Mouse (Mus musculus) WW6 (cell line): Measurements from ENCODE around the gene Strada.
A peak's percentile ranks its signal among the peaks of the same experiment; 100 is the strongest.

Experiments used
- DNase-seq: peaks from one replicate; pipeline ENCODE4 v3.0.0-alpha.2; 2013; ENCODE audit warnings: low read depth, low spot score

Gene Strada

DNA sequence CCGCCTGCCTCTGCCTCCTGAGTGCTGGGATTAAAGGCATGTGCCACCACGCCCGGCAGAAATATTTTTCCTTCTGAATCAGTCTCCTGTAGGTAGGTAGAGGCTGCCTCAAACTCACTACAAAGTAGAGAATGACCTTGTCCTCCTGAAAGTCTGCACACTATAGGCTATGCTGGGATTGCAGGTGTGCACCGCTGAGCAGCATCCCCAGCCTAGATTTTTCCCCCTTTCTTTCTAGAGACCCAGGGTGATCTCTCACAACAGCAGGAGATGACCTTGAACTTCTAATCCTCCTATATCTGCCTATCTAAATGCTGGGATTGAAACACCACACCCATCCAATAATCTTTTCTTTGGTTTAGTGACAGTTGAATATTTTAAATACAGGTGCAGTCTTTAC, 14.6 kb downstream of the Strada start:
- DNase-seq = peak; percentile 26

DNA sequence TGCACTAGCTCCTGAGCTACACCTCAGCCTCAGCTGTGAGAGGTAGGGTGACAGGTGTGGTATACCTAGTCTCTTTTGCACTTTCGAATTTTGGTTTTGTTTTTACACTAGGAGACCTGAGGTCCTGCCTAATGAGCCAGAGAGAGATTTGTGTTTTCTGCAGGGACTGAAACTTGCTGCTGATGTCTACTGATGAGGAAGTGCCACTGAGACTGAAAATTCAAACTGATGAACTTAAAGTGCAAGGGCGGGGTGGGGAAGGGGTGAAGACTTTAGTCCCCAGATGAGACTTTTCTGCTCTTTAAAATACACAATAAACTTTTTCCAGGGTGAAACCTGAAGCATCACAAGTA, 21.5 kb downstream of the Strada start:
- no peak for DNase-seq

DNA sequence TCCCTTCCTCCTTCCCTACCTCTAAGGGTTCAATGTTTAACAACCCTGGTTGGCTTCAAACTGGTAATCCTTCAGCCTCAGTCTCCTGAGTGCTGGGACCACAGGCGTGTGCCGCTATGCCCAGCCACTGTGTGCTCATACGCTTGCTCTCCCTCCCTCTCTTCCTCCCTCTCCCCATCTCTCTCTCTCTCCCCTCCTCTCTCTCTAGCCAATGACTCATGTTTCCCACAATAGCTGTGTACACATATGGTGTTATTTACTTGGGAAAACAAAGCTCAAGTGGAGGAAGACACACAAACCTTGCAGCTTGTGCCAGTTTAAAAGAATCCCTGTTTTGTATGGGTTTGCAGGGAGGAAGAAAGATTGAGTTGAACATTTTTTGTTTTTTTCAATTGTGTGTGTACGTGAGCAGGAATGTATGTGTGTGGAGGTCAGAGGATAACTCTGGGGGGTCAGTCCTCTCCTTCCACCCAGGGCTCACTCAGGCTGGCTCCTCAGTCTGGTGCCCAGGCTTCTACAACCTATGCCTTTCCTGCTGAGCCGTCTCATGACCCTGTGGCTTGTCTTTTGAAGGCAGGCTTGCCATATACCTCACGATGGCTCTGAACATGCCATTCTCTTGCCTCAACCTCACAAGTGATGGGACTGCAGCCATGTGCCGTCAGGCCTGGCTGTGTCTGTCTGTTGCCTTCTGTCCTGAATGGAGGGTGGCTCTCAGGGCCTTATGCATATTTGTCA, 22.1 kb downstream of the Strada start:
- DNase-seq = no peak

DNA sequence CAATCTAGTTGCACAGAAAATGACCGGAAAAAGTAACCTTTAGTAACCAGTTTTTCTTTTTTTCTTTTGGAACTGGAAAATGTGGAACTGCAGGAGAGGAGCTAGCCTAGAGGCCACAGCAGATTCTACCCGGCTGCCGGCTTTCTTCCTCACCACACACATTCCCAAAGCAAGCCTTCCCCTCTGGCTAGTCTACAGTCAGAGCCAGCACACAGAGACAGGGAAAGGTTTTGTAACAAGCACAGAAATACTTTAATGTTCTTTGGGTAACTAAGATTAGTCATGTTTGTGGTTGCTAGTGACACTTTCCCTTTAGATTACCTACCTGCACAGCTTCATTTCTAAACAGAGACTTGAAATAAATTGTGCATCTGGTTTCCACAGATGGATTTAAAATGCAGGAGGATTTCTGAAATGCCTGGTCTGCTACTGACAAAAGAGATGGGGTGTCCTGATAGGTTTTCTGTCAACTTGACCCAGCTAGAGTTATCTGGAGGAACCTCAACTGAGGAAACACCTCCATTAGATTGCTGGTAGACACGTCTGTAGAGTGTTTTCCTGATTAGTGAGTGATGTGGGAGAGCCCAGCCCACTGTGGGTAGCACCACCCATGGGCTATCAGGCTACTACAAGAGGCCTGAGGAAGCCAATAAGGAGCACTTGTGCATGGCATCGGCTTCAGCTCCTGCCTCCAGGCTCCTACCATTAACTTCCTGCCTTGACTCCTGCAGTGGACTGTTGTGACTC, 23.8 kb downstream of the Strada start:
- DNase-seq = no peak

DNA sequence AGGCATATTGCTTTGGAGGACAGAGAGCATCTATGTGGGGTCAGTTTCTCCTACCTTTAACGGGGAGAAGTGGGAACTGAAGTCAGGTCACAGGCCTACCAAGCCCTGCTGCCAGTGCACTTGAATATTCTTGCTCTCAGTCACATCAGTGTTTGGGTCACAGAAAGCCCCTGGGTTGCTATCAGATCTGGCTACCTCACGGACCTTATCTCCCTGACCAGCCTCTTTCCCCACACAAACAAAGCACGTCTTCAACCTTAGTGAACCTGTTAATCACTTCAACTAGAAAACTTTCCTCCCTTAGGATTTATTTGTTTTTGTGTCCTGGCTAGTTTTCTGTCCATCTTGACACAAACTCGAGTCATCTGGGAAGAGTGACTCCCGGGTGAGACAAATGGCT, 25.6 kb downstream of the Strada start:
- no peak for DNase-seq

DNA sequence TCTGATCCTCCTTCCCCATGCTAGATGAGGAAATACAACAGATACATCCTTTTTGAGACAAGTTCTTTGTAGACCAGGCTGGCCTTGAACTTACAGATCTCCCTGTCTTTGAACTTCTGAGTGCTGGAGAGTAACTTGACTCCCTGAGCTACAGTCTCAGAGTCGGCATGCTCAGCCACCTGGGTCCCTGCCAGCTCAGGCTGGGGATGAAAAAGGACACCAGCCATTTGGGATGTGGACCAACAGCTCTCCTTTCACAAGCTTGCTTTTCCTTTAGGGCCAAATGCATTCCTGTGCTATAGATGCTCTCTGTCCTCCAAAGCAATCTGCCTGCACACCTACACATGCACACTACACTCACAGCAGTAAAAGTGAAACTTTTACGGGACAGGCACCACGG, 26.9 kb downstream of the Strada start:
- DNase-seq = no peak

DNA sequence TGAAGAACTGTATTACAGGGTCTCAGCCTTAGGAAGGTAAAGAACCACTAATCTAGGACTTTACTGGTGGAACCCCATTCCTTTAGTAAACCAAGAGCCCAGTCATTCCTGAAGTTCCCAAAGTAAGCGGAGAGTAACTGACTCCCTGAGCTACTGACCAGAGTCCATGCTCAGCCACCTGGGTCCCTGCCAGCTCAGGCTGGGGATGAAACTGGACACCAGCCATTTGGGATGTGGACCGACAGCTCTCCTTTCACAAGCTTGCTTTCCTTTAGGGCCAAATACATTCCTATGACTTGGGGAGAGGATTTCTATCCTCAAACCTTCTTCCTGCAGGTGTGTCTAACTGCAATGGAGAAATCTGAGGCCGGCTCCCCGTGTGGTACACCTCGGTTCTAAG, 27.6 kb downstream of the Strada start:
- no peak for DNase-seq

DNA sequence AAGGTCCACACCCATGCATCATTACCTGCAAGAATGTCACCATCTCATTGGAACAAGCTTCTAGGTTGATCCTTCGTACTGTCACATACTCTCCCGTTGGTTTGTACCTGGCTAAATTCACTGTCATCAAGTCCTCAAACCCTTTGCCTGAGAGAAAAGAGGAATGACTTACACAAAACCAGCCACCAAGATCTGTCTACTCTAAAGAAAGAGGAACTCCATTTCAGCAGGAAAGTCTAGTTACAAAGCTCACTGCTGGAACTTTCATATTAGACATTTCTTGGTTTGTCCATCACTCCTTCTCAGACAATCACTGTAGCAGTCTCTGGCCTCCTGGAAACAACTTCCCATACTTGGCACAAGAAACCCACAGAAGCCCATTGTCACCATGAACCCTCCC, 28.7 kb downstream of the Strada start:
- no peak for DNase-seq

DNA sequence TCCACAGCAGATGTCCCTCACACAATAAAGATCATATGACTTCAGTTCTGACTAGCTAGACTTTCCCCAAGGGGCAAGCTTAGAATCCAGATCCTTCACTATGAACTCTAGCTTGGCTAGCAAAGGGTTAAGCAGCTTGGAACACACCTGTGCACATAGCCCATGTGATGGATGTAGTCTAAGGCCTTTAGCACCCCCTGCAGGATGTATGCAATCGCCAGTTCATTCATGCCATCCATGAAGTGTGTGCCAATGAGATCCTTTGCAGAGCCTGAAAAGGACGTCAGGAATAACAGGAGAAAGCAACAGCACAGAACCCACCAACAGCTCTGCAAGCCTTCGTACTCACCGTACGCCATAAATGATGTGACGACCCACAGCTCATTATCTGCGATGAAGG, 31.2 kb downstream of the Strada start:
- no peak for DNase-seq

DNA sequence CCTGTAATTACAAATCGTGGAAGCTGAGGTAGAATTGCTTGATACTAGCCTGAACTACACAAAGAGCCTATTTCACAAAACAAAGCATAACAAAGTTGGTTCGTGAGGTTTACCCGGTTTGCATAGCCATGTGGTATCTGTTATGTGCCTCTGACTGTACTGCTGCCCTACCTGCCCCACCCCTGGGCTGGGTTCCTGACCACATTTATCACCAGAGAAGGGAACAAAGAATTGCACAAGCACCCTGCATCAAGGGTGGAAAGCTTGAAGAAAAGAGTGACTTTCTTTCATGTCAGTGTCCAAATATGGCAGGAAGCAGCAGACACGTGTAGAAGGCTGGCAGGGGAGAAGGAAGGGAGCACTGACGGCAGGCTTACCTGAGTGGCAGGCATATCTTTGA, 34.5 kb downstream of the Strada start:
- no peak for DNase-seq

DNA sequence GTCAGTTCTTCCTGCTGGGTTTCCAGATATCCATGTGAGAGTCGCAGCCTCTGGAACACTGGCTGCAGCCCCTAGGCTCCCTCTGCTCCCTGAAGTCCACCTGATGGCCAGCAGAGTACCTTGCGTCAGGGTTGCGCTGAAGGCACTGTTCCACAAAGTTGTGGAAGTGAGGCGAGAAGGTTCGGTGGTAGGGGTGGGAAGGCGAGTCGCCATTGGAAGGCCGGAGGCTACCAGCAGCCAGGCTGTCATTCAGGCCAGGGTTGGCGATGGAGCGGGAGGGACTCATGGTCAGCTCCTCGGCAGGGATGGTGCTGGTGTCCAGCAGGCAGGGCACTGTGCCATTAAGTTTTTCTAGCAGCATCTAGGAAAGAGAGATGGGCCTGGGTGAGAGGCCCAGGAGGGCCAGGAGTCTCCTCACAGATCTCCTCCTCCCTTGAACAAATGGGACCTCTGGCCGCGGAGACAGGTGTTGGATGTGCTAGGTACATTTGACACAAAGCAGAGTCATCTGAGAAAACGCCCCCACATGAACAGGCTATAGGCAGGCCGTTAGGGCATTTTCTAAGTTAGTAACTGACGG, 37.3 kb downstream of the Strada start:
- DNase-seq = no peak

DNA sequence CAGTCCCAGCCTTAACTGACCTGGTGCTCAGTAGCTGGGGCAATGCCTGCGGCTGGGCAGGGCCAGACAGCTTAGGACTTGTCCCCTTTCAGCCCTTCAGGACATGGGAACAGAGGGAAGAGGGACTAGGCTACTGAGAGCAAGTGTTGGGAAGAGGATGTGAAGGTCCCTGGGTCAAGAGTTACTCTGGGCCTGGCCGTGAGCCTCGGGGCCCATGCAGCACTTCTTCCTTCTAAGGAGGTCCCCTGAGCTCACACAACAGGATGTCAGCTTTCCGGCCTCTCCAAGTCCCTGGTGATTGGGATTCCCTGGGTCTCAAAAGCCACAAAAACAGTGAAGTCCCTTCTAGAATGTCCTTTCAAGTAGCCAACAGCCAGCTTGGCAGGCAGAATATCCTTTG, 38.4 kb downstream of the Strada start:
- no peak for DNase-seq

DNA sequence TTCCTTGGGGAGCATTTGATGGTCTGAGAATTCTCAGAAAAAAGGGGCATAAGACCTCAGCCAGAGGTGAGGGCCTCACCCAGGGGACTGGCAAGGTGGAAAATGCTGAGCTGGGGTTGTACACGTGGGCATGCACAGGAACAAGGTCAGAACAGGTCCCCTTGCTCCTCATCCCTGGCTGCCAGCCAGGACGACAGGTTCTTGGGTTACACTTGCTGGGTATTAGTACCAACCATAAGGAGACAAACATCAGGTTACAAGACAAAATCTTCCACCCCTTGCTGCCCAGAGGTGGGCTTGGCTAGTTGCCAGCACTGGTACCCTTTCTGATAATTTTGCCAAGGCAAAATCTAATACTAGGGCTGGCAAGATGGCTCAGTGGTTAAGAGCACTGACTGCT, 39.7 kb downstream of the Strada start:
- no peak for DNase-seq

DNA sequence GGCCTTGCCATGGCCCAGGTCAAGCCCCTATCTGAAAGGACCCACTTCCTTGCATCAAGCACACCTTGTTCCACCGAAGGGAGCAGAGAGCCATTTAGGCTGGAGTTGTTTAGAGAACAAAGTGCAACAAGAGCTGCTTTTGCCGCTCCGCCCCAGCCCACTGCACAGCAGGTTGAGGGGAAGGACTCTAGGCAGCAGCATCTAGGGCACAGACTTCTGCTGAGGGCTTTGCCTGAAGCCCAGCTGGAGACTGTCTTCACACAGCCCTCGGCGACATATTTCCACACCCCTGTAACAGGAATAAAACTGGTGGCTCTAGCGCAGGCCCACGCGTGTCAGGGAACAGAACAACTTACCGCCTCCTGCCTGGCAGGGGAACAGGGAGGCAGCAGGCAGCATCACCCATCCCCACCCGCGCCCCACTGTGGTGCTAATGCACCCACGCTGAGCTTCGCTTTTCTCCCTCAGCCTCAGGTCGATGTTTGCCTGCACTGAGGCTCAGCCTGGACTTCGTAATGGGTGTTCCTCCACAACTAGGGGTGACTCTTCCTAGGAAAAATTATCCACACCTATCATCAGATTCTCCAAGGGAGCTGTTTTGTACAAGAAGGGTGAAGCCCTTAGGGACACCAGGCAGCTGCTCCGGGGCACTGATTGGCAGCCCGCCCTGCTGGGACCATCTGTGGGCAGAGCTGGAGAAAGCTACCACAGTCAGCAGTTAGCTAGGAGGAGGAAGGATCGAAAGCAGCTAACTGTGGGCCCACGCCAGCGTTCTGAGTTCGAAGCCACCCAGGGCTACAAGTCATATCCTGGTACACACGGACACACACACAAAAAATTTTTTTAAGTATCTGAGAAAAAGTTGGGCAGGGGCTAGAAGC, 40.9 kb downstream of the Strada start, which contains the start of the genes Gm10840 and Limd2:
Gene Gm10840, plus strand, starts transcription at position 10 of the 881 bp plus-strand sequence.
Gene Limd2, minus strand, starts transcription at position 20 of the 881 bp plus-strand sequence.
- no peak for DNase-seq

DNA sequence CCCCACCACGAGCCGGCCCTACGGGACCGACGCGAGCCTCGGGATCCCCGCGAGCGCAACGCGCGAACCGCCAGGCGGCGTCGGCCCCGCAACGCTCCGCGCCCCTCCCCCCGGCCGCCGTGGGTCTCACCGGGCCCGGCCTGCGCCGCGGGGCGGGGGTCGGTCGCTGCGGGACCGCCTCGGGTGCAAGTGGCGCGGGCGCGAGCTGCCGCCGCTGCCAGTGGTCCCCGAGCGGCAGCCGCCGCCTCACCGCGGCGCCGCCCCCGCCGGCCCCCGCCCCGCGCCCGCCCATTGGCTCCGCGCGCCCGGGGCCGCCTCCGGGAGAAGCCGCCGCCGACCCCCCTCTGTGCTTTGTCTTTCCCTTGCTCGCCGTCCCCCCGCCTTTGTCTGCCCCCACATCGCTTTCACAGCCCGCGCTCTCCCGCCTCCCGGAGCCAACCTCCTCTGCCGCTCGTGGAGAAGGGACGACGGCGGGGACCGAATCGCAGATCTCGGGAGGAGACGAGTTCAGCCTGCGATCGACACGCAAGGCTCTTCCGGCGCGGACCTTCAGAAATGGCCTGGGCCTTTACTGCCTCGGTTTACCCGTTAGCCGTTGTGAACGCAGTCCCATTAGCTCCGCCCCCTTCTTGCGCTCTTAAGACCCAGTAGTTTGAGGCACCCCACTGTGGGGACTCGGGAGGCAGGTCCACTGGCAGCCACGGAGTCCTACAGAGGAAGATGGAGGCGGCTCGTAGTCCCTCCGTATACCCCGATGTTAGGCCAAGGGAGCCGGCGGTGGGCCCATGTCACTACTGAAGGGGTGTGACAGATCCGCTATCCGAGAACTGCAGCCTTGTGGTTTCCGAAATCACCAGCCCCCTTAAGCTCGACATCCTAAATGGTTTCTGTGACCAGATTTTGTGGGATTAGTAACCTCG, 41.8 kb downstream of the Strada start:
- DNase-seq = peak; percentile 38

DNA sequence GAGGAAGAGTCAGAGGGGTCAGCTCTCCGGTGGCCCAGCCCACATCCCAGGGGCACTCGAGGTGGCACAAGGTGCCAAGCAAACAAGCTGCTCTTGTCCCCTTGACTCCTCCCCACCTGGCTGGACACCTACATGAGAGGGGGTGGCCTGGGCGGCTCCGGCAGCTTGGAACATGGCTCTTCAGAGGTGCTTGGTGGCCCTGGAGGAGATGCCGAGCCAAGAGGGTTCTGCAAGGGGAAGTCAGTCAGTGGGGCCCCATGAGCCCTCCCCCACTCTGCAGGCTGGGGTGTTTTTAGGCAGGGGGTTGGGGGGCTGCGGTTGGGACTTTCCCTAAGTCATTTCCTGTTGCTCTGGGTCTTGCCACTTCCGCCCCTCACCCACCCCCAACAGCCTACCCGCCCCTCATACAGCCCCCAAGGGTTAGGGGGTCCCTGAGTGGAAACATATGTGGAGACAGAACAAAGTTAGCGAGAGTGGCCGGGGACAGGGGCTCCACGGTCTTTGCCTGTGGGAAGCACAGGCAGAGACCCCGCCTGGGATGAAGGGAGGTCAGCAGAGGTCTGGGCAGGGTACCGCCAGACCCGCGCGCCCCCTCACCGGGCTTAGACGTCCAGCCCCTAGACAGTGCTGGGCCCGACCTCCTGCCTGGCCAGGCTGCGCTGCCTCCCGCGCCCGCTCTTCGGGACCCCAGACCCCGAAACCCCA, 42.6 kb downstream of the Strada start:
- no peak for DNase-seq

DNA sequence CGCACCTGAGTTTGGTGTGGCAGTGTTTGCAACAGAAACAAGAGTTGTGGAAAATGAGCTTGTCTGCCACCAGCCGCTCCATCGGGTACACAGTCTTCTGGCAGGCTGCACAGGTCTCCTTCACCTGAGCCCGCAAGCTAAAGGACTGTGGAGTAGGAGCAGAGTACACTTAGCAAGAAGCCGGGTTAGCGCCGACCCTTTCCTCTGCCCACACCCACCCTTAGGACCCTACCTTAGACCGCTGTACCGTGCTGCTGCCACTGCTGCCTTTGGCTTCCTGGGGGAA, 43.1 kb downstream of the Strada start:
- DNase-seq = no peak

DNA sequence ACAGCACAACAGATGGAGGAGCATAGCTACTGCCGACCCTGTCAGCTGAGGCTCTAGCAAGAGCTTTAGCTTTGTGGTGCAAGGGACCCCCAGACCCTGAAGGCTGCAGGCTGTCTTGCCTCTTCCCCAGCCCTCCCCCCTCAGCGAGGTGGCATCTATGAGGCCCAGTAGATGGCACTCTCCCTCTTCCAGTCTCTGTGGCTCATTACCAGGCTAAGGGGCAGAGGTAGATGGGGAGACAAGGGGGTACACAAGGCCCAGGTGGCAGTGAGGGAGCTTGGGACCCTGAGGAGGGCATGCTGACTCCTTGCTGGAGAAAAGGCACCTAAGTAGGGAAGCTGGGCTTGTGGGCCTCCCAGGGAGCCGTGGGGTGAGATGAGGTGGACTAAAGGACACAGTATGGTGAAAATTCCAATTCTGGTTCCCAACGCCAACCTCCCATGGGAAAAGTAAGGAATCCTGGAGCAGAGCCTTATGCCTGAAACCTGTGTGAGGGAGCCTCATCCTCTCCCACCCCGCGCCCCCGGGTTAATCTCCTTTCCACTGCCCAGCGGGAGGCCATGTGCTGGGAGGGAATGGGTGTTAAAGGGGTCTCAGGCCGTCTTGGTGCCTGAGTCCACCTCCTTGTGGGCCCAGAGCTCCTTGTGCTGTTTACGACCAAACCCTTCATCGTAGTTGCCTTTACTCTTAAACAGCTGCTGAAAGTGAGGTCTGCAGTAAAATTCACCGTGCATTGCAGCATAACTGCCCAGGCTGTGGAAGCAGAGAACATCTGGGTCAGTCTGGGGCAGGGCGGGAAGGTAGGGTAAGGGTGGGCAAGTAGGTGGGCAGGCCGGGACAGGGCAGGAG, 43.7 kb downstream of the Strada start:
- DNase-seq = no peak

DNA sequence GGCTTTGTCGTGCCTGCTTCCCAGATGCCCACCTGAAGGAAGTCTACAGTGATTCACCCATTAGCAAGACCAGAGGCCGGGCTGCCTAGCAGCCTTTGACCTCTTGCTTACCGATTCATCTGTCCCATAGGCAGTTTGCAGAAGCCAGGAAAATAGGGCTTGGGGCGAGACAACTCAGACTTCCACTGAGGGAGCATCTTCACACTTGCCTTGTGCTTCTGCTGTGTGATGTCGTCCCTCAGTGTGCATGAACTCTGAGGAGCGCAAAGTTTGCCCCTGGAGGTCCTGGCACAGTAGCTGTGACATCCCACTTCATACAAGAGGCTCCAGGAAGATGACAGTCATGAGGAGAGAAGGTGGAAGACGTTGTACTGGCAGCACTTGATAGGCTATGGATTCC, 44.8 kb downstream of the Strada start:
- no peak for DNase-seq

DNA sequence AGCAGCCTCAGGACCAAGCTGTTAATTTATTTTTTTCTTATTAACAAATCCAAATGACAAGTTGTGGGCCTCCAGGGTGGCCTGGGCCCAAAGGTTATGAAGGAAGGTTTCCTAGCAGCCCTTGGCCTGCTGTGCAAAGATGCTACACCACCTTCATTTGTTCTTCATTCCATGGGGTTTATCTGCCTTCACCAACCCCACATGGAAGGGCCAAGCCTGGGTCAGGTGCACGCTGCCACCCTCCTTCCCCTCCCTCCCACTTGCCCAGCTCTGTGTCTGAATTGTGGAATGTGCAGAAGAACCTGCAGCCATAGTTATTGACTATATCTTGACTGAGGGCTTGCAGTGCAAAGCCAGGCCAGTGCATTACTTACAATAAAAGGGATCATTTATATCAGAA, 45.7 kb downstream of the Strada start:
- no peak for DNase-seq
